Mouse (Mus musculus): ENCODE results near the gene Klre1. TPM values are rescaled to one million over a fixed set of nuclear protein-coding genes. Genes with fewer than 3 reads are reported as not detected.

Klre1 gene
- polyA plus RNA-seq, 2 experiments, result 0.03 TPM; not detected in 1

DNA sequence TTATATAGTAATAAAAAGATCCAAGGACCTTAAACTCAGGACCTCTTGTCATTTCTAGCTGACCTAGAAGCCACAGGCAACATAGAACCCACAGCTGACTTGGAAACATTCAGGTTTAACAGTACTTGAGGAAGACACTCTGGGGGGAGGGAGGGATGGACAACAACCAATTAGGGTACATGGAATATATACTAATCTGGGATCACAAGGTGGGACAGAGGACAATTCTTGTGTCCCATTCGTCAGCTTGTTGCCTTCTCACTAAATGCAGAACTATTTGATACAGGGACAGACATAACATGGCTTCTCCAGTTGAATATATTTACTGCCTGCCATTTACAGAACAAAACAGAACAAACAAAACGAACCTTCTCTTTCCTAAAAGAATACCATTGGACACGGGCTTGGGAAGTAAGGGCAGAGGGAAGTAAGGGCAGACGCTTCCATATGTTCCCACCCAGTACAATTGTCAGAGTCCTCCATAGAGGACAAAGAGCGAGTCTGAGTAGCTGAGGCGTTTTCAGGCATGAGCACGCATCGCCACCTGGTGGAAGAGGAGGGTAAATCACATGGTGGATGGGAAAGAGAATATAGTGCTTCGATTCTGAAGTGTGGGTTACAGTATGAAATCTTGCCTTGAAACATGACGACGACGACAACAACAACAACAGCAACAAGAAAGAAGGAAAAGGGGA lies 18.6 kb upstream of the Klre1 start:
- TF ChIP-seq EP300 (IDR thresholded peaks at IDR 0.05; ENCODE audit: low read depth) (no peak), CTCF (IDR thresholded peaks at IDR 0.05; ENCODE audit: low read depth) (peak; percentile 95)
- peaks cover 4 to 13% of the 10 kb centered on the region in 2 experiments; a peak in 3 of 4 replicates for H3K4me1 ChIP-seq (replicated peaks; ENCODE audit: control insufficient read depth in 2 of 2, insufficient read depth in 2 of 2, low read length in 1 of 2)
- no peak overlapping the region for H3K27ac ChIP-seq
- H3K9ac ChIP-seq (replicated peaks), result no peak overlapping the region
- DNase-seq (ENCODE audit: low read depth in 3 of 3, low spot score in 3 of 3), result peak; percentile 30 to 58 (median 37)
- H3K27me3 ChIP-seq (ENCODE audit: control insufficient read depth, insufficient read depth, low read length), result no peaks in the 10 kb centered on the region
- no peak overlapping the region for H3K4me3 ChIP-seq (ENCODE audit: insufficient read depth in 1 of 2, low read depth in 2 of 2, low read length in 2 of 2)
- H3K36me3 ChIP-seq (replicated peaks; ENCODE audit: control insufficient read depth, insufficient read depth, low read depth), result no peaks in the 10 kb centered on the region
- WGBS (ENCODE audit: insufficient replicate concordance), result 10% methylated on average over 12 of the region's 12 CpGs
- ATAC-seq (ENCODE audit: insufficient read depth), result peak; percentile 54
- H3K4me2 ChIP-seq (ENCODE audit: low read depth), result no peak overlapping the region
- no peaks in the 10 kb centered on the region for H3K9me3 ChIP-seq (ENCODE audit: control insufficient read depth, low read length)

- ATAC-seq (ENCODE audit: insufficient read depth), result no peak
- no peaks in the 10 kb centered on the region for H3K27me3 ChIP-seq (ENCODE audit: control insufficient read depth, insufficient read depth, low read length)
- H3K36me3 ChIP-seq (replicated peaks; ENCODE audit: control insufficient read depth, insufficient read depth, low read depth), result no peaks in the 10 kb centered on the region
- TF ChIP-seq EP300 (IDR thresholded peaks at IDR 0.05; ENCODE audit: low read depth) (no peak), CTCF (IDR thresholded peaks at IDR 0.05; ENCODE audit: low read depth) (no peak)
- 41% methylated on average over 4 of the region's 4 CpGs for WGBS (ENCODE audit: insufficient replicate concordance)
- no peaks in the 10 kb centered on the region for H3K9me3 ChIP-seq (ENCODE audit: control insufficient read depth, low read length)
- no peak overlapping the region for H3K9ac ChIP-seq (replicated peaks)
- no peak overlapping the region for H3K4me3 ChIP-seq (ENCODE audit: insufficient read depth in 1 of 2, low read depth in 2 of 2, low read length in 2 of 2)
- no peak overlapping the region for H3K27ac ChIP-seq
- H3K4me2 ChIP-seq (ENCODE audit: low read depth), result no peak overlapping the region
- no peak for DNase-seq (ENCODE audit: low read depth in 3 of 3, low spot score in 3 of 3)
- peaks cover 4 to 13% of the 10 kb centered on the region in 2 experiments; a peak in 3 of 4 replicates for H3K4me1 ChIP-seq (replicated peaks; ENCODE audit: control insufficient read depth in 2 of 2, insufficient read depth in 2 of 2, low read length in 1 of 2)
These were observed 18.1 kb upstream of the Klre1 start for GRCm38 (mm10) chr6:129559641-129560027.

- TF ChIP-seq EP300 (IDR thresholded peaks at IDR 0.05; ENCODE audit: low read depth), result no peak
- no peak for TF ChIP-seq CTCF (IDR thresholded peaks at IDR 0.05; ENCODE audit: low read depth)
- Histone ChIP-seq H3K9me3 (ENCODE audit: control insufficient read depth, low read length) (no peaks in the 10 kb centered on the region), H3K36me3 (replicated peaks; ENCODE audit: control insufficient read depth, insufficient read depth, low read depth) (no peaks in the 10 kb centered on the region), H3K9ac (replicated peaks) (no peak overlapping the region), H3K27ac (no peak overlapping the region), H3K4me2 (ENCODE audit: low read depth) (no peak overlapping the region), H3K4me3 (ENCODE audit: insufficient read depth in 1 of 2, low read depth in 2 of 2, low read length in 2 of 2) (no peak overlapping the region), H3K27me3 (ENCODE audit: control insufficient read depth, insufficient read depth, low read length) (no peaks in the 10 kb centered on the region), H3K4me1 (replicated peaks; ENCODE audit: control insufficient read depth in 2 of 2, insufficient read depth in 2 of 2, low read length in 1 of 2) (no peaks in the 10 kb centered on the region)
- DNase-seq (ENCODE audit: low read depth in 3 of 3, low spot score in 3 of 3) (no peak), ATAC-seq (ENCODE audit: insufficient read depth) (no peak)
- 21% methylated on average over 2 of the region's 2 CpGs for WGBS (ENCODE audit: insufficient replicate concordance)
These were observed 12.4 kb upstream of the Klre1 start for GRCm38 (mm10) chr6:129565257-129565656.

- TF ChIP-seq CTCF (IDR thresholded peaks at IDR 0.05; ENCODE audit: low read depth) (no peak), EP300 (IDR thresholded peaks at IDR 0.05; ENCODE audit: low read depth) (no peak)
- Histone ChIP-seq H3K27ac (no peak overlapping the region), H3K4me2 (ENCODE audit: low read depth) (no peak overlapping the region), H3K27me3 (ENCODE audit: control insufficient read depth, insufficient read depth, low read length) (no peaks in the 10 kb centered on the region), H3K4me1 (replicated peaks; ENCODE audit: control insufficient read depth in 2 of 2, insufficient read depth in 2 of 2, low read length in 1 of 2) (no peaks in the 10 kb centered on the region), H3K36me3 (replicated peaks; ENCODE audit: control insufficient read depth, insufficient read depth, low read depth) (no peaks in the 10 kb centered on the region), H3K9ac (replicated peaks) (no peak overlapping the region), H3K4me3 (ENCODE audit: insufficient read depth in 1 of 2, low read depth in 2 of 2, low read length in 2 of 2) (no peak overlapping the region), H3K9me3 (ENCODE audit: control insufficient read depth, low read length) (no peaks in the 10 kb centered on the region)
- 2% methylated on average over 2 of the region's 2 CpGs for WGBS (ENCODE audit: insufficient replicate concordance)
- DNase-seq (ENCODE audit: low read depth in 3 of 3, low spot score in 3 of 3) (no peak), ATAC-seq (ENCODE audit: insufficient read depth) (no peak)
These were observed 2.4 kb upstream of the Klre1 start for GRCm38 (mm10) chr6:129575315-129575714.

DNA sequence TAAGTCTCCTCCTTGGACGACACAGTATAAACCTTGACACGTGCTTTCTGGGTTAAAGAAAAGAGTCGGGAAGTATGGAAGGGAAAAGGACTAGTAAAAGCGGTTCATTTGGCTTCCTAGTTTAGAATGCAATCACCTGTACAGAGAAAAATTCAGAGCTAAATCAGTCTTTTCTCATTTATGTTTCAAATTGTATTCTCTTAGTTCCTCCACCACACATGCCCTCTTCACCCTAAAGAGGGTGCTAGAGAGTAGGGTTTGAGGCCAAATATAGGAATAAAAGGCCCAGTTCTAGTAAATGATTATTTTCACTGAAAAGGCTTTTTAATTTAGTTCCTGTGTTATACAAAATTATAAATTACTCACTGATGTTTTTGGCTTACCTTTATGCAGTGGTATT lies 3.6 kb downstream of the Klre1 start:
- H3K27me3 ChIP-seq (ENCODE audit: control insufficient read depth, insufficient read depth, low read length), result no peaks in the 10 kb centered on the region
- H3K36me3 ChIP-seq (replicated peaks; ENCODE audit: control insufficient read depth, insufficient read depth, low read depth), result no peaks in the 10 kb centered on the region
- DNase-seq (ENCODE audit: low read depth in 3 of 3, low spot score in 3 of 3) (no peak), ATAC-seq (ENCODE audit: insufficient read depth) (no peak)
- no peak overlapping the region for H3K27ac ChIP-seq
- H3K4me2 ChIP-seq (ENCODE audit: low read depth), result no peak overlapping the region
- H3K9me3 ChIP-seq (ENCODE audit: control insufficient read depth, low read length), result no peaks in the 10 kb centered on the region
- H3K4me1 ChIP-seq (replicated peaks; ENCODE audit: control insufficient read depth in 2 of 2, insufficient read depth in 2 of 2, low read length in 1 of 2), result no peaks in the 10 kb centered on the region
- TF ChIP-seq CTCF (IDR thresholded peaks at IDR 0.05; ENCODE audit: low read depth), result no peak; the same call in 1 of the 2 replicates
- no peak for TF ChIP-seq EP300 (IDR thresholded peaks at IDR 0.05; ENCODE audit: low read depth)
- no peak overlapping the region for H3K4me3 ChIP-seq (ENCODE audit: insufficient read depth in 1 of 2, low read depth in 2 of 2, low read length in 2 of 2)
- H3K9ac ChIP-seq (replicated peaks), result no peak overlapping the region
- WGBS (ENCODE audit: insufficient replicate concordance), result 44% methylated on average over 4 of the region's 4 CpGs
